Mouse (Mus musculus): ENCODE data around the gene Tsc22d1.

The Tsc22d1 gene

GRCm38 (mm10) chr14:76414862-76415780, at the start of gene Tsc22d1:
Gene Tsc22d1 (plus strand): TSS chr14:76414961.
- DNase-seq (ENCODE audit: low read depth, low spot score), result no peak

DNA sequence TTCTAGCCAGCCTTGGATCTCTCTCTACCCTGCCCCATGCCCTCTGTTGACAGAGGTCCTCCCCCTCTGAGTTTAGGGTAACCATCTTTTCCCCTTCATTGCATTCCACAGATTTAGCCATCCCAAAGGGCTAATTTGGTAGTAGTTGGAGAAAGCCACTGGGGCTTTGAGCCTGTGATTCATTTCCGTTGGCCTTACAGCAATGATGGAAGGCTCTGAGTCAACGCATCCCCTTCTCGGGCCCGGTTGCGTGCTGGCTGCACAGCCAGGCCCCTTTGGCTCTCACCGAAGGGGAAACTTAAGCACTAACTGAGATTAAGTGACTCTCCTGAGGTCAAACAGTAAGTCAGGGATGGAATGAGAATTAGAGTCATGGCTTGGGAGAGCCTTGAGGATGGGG, 41.1 kb upstream of the Tsc22d1 start:
- DNase-seq (ENCODE audit: low read depth, low spot score), result no peak

- peak; percentile 19 for DNase-seq (ENCODE audit: low read depth, low spot score)
Measured at GRCm38 (mm10) chr14:76374601-76375000, 40.2 kb upstream of the Tsc22d1 start.

DNA sequence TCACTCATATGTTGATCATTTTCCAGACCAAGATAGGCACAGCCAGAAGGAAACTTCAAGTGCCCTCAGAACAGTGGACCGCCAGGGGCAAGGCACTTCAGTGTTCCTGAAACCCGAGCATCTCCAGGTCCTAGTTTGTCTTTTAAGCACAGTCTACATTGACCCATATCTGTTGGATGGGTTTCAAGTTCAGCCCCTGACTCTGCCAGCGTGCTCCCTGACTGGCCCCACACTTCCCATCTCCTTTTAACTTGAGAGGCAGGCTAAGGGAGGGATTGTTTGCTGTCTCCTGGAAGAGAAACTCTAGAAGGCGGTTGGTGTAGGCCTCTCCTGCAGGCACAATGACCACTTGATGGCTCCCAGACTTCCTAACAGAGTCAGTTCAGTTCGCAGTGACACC, 38.2 kb upstream of the Tsc22d1 start:
- no peak for DNase-seq (ENCODE audit: low read depth, low spot score)

GRCm38 (mm10) chr14:76379411-76379810, 35.4 kb upstream of the Tsc22d1 start:
- DNase-seq (ENCODE audit: low read depth, low spot score), result no peak

- no peak for DNase-seq (ENCODE audit: low read depth, low spot score)
Measured at GRCm38 (mm10) chr14:76388025-76388424, 26.7 kb upstream of the Tsc22d1 start.

GRCm38 (mm10) chr14:76398251-76398650, 16.5 kb upstream of the Tsc22d1 start:
- no peak for DNase-seq (ENCODE audit: low read depth, low spot score)

GRCm38 (mm10) chr14:76402574-76402973, 12.2 kb upstream of the Tsc22d1 start:
- no peak for DNase-seq (ENCODE audit: low read depth, low spot score)

DNA sequence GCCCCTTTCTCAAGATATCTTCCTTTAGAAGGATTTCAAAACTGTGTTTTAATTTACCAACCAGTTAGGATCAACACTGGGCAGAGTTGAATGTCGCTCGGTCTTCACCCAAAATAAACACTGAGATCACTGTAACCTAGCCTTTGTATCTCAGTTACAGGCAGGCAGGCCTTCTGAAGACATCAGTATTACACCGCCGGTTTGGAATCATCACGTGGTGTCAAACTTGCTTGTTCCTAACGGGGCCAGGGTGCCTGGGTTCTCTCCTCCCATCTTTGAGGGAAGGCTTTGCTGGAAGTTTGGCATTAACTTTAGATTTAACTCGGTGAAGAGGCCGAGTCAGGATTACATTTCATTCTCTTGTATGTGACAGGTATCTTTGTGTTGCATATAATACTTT, 5.7 kb upstream of the Tsc22d1 start:
- DNase-seq (ENCODE audit: low read depth, low spot score), result no peak

DNA sequence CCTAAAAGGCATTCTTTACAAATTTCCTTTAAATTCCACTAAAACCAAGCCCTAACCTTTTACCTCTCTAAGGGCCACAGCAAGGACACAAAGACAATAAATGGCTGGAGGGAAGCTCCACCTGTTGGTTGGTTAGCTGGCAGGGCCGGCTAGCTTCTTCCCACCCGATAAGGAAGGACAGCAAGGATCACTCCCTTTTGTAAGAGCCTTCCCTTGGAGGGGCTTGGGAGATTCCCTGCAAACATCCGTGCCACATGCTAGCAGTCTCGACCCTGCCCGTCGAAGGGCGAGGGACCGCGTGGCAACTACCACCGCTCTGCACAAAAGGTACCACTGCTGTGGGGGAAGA, 1.0 kb upstream of the Tsc22d1 start:
- no peak for DNase-seq (ENCODE audit: low read depth, low spot score)

- DNase-seq (ENCODE audit: low read depth, low spot score), result peak; percentile 99
Measured at GRCm38 (mm10) chr14:76414122-76414861, 469 bp upstream of the Tsc22d1 start.

GRCm38 (mm10) chr14:76415781-76416301, 1.1 kb downstream of the Tsc22d1 start:
- peak; percentile 84 for DNase-seq (ENCODE audit: low read depth, low spot score)

GRCm38 (mm10) chr14:76416366-76417040, 1.7 kb downstream of the Tsc22d1 start:
- DNase-seq (ENCODE audit: low read depth, low spot score), result no peak

GRCm38 (mm10) chr14:76417346-76417745, 2.6 kb downstream of the Tsc22d1 start:
- DNase-seq (ENCODE audit: low read depth, low spot score), result peak; percentile 77

- DNase-seq (ENCODE audit: low read depth, low spot score), result no peak
Measured at GRCm38 (mm10) chr14:76420726-76421125, 6.0 kb downstream of the Tsc22d1 start.

GRCm38 (mm10) chr14:76421162-76421561, 6.4 kb downstream of the Tsc22d1 start:
- no peak for DNase-seq (ENCODE audit: low read depth, low spot score)

DNA sequence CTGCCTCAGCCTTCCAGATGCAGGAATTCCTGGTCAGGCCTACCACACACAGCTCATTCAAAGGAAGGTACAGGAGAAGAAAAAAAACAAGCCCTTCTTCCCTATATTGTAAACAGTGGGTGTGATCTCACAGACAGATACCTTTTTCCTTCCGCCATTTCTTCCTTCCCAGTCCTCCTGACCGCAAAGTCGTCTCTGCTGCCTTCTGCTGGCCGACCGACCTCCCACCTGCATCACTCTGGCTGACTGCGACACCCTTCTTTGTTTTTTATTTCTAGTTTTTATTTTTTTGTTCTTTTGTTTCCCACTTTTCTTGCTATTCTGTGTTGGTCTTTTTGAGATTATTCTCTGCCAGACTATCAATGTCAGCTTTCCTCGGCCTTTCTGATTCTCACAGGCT, 10.7 kb downstream of the Tsc22d1 start:
- DNase-seq (ENCODE audit: low read depth, low spot score), result no peak

DNA sequence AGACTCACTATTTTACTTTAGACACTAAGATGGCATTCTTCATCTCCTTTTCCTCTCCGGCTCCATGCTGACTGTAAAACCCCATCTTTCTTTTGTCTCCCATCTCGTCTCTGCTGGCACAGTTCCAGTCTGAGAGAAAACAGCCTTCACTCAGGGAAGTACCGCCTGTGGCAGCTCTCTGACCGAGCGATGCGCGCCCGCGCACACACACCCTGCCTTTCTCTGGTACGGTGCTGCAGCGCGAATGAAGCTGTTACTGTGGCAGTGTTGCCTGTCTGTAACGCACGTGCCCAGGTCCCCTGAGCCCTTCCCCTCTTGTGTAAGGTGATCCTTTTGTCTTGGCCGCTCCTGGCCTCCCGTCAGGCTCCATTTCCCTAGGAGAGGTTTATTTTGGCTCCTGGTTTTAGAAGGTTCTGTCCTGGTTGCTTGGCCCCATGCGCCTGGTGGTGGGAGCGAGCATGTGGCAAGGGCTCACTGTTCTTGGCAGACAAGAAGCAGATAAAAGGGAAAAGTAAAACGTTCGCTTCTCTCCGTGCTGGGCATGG, 11.3 kb downstream of the Tsc22d1 start:
- DNase-seq (ENCODE audit: low read depth, low spot score), result no peak

DNA sequence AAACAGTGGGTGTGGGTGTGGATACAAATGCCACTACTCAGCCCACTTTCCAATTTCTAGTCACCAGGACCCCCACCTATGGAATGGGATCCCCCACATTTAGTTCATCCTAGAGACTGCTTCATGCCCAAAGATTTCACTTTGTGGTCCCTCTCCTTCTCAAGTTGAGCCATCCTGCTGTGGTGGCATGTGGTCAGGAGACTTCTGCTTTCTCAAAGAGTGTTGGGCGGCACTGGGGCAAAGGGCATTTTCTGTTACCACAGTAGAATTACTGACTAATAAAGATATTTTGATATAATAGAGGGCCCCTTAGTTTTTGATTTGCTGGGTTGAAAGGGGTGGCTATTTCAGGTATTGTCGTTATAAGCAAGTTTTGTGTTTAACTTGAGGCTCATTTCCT, 14.1 kb downstream of the Tsc22d1 start:
- DNase-seq (ENCODE audit: low read depth, low spot score), result no peak

- DNase-seq (ENCODE audit: low read depth, low spot score), result no peak
Measured at GRCm38 (mm10) chr14:76431918-76432317, 17.2 kb downstream of the Tsc22d1 start.

DNA sequence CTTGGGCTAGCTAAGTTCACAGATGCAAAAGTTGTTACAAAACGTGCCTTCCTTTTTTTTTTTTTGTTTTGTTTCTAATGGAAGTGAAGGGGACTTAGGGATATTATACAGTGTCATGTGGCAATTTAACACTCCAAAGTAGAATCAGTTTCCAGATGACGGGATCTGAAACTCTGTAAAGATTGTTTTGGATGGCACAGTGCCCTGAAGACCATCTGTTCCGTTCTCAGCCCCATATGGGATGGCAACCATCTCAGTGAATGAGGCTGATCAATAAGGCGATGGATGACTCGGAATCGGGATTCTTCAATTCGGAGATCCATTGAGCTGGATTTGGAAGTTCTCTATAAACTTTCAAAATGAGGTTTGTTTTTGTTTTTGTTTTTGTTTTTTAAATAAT, 17.6 kb downstream of the Tsc22d1 start:
- peak; percentile 69 for DNase-seq (ENCODE audit: low read depth, low spot score)

DNA sequence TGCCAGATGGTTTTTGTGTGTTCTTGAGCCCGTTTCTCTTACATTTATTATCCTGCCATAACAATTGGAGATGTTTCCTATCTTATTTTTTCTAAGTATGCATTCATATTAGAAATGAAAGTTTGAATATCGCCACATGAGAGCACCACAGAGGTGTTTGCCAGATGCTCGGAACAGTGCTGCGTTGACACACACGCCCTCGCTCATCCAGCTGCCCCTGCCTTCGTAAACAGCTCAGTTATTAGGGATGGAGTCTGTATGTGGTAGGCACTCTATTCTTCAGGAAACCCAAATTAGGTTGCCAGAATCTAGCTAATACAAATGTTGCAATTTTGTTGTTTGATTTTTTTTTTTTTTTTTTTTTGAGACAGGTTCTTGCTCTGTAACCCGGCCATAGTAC, 18.1 kb downstream of the Tsc22d1 start:
- no peak for DNase-seq (ENCODE audit: low read depth, low spot score)
